Mouse (Mus musculus): ENCODE measurements around the gene Gpsm3.

Gpsm3 gene

DNA sequence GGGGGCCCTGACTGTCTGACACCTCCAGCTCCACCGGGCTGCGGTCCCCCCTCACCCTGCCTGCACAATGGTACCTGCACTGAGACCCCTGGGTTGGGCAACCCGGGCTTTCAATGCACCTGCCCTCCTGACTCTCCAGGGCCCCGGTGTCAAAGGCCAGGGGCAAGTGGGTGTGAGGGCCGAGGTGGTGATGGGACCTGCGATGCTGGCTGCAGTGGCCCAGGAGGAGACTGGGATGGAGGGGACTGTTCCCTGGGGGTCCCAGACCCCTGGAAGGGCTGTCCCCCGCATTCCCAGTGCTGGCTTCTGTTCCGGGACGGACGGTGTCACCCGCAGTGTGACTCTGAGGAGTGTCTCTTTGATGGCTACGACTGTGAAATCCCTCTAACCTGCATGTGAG is 7.1 kb upstream of the Gpsm3 start:
- DNase-seq (ENCODE audit: low spot score in 2 of 2) = no peak

DNA sequence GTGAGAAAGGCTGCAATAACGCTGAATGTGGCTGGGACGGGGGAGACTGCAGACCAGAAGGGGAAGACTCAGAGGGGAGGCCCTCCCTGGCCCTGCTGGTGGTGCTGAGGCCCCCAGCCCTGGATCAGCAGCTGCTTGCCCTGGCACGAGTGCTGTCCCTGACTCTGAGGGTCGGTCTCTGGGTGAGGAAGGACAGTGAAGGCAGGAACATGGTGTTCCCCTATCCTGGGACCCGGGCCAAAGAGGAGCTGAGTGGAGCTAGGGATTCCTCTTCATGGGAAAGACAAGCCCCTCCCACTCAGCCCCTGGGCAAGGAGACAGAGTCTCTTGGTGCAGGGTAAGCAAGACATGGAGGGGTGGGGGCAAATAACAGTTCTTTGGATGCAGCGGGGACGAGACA is 6.2 kb upstream of the Gpsm3 start:
- no peak for DNase-seq (ENCODE audit: low spot score in 2 of 2)

DNA sequence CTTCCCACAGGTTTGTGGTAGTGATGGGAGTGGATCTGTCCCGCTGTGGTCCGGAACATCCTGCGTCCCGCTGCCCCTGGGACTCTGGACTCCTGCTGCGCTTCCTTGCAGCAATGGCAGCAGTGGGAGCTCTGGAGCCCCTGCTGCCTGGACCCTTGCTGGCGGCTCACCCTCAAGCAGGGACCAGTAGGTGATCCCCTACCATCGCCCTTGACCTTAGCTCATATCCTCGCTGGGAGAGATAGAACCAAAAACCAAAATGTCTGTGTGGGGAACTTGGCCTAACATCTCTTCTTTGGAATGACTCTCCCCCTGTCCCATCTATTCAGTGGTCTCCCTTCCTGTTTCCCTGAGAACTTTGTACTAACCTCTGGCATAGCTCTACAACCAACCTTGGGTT is 5.8 kb upstream of the Gpsm3 start:
- no peak for DNase-seq (ENCODE audit: low spot score in 2 of 2)

DNA sequence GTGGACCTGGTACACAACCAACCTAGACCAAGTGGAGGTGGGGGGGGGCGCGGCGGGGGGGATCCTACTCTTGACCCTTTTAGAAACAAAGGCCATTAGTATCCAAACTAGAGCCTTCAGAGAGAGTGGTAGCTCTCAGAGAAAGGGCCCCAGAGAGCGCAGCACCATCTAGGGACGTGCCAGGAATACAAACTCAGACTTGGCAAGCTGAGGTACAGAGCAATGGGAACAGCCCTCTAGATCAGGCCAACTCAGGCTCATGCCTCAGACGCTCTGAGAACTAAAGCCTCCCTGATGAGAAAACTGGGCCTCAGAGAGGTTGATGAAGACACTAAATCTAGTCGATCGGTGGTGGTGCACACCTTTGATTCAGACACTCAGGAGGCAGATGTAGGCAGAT is 4.5 kb upstream of the Gpsm3 start:
- DNase-seq (ENCODE audit: low spot score in 2 of 2) = no peak

DNA sequence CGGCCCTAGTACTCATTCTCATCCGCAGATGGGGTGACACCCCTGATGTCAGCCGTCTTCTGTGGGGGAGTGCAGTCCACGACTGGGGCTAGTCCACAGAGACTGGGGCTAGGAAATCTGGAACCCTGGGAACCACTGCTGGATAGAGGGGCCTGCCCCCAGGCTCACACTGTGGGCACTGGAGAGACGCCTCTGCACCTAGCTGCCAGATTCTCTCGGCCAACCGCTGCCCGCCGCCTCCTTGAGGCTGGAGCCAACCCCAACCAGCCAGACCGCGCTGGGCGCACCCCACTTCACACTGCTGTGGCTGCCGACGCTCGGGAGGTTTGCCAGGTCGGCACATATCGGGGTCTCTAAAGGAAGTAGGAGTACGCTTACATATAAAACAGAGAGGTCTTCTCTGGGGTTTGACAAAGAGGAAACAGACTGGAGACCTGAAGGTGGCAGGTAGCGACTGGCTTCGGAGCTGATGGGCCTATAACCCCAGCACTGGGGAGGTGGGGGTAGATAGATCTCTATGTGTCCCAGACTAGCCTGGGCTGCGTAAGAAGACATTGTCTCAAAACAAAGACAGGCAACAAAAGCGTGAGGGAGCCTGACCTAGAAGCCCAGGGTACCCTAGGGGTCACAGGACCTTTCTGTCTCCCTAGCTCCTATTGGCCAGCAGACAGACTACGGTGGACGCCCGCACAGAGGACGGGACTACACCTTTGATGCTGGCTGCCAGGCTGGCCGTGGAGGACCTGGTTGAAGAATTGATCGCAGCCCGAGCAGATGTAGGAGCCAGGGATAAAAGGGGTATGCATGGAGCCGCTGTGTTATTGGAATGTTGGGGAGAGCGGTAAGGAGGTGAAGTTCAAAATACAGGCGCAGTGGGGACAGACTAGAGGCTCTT is 3.5 kb upstream of the Gpsm3 start:
- no peak for DNase-seq (ENCODE audit: low spot score in 2 of 2)

DNA sequence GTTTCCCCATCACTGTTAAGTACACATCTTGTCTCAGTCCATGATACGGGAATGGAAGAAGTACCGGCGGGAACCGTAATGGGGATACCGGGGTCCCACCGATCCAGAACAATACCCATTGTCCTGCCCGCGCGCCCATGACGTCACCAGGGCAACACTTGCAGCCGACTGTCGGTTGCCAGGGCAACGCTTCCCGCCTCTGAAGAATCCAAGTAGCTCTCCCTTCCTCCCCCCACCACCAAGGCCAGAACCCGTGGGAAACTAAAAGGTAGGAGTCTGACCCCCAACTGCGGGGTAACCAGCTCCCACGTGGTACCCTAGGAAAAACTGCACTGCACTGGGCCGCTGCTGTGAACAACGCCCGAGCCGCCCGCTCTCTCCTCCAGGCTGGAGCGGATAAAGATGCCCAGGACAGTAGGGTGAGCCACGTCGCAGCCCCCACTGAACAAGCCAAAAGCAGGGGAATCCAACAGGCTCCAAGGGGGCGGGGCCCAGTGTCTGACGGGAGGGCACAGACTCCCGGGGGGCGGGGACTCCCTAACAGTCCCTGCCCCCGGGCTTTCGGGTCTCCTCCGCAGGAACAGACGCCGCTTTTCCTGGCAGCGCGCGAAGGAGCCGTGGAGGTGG is 2.7 kb upstream of the Gpsm3 start:
- peak; percentile 84 to 88 for DNase-seq (ENCODE audit: low spot score in 2 of 2)

DNA sequence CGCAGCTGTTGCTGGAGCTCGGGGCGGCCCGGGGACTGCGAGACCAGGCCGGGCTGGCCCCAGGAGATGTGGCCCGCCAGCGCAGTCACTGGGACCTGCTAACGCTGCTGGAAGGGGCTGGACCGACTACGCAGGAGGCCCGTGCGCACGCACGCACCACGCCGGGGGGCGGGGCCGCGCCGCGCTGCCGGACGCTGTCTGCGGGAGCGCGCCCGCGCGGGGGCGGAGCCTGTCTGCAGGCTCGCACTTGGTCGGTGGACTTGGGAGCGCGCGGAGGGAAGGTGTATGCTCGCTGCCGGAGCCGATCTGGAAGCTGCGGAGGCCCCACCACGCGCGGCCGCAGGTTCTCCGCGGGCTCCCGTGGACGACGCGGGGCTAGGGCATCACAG is 2.2 kb upstream of the Gpsm3 start:
- DNase-seq (ENCODE audit: low spot score in 2 of 2) = peak; percentile 95 to 97

DNA sequence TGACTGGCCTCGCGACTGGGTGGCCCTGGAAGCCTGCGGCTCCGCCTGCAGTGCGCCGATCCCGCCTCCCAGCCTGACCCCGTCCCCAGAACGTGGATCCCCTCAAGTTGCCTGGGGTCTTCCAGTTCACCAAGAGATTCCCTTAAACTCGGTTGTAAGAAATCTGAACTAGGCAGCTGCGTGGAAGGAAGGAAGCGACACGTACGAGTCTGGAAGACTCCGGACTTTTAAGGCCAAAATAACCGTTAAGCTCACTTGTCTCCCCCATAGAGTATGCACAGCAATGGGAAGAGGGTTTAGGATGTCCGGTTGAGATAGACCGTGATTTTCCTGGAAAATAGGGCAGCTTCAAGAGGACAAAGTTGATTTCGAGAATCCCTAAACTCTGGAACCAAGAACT is 1.8 kb upstream of the Gpsm3 start:
- no peak for DNase-seq (ENCODE audit: low spot score in 2 of 2)

DNA sequence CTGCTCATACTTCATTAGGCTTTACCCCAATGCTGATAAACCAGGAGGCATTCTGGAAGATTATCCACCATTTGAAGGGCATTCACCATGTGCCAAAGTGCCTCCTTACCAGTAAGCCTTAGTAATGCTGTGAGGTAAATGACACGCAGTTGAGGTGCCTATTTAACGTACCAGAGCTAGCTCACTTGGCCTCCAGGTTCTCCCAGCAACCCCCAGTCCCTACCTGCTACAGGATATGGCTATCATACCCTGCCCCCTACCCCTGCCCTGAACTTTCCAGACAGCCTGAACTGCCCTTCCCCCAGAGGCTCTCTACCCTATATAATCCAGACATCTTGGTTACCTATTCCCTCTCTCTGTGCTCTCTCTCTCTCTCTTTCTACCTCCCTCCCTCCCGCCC is 839 bp upstream of the Gpsm3 start:
- DNase-seq (ENCODE audit: low spot score in 2 of 2) = no peak

DNA sequence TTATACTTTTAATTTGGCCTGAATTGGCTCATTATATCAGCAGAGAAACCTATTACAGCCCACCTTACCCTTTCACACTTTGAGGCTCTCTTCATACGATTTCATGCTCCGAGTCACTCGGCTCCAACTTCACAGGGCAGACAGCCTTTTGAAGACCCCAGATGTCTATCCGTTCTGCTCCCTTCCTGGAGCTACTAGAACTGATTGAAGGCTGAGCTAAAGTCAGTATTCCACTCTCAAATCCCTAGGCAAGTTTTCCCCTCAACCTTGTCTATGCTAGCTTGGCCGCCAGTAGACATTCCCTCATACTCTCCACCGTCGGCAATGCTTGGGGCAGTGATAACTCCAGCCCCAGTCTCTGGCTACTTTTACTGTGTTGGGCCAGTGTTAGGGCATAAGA is 400 bp upstream of the Gpsm3 start:
- DNase-seq (ENCODE audit: low spot score in 2 of 2) = no peak

DNA sequence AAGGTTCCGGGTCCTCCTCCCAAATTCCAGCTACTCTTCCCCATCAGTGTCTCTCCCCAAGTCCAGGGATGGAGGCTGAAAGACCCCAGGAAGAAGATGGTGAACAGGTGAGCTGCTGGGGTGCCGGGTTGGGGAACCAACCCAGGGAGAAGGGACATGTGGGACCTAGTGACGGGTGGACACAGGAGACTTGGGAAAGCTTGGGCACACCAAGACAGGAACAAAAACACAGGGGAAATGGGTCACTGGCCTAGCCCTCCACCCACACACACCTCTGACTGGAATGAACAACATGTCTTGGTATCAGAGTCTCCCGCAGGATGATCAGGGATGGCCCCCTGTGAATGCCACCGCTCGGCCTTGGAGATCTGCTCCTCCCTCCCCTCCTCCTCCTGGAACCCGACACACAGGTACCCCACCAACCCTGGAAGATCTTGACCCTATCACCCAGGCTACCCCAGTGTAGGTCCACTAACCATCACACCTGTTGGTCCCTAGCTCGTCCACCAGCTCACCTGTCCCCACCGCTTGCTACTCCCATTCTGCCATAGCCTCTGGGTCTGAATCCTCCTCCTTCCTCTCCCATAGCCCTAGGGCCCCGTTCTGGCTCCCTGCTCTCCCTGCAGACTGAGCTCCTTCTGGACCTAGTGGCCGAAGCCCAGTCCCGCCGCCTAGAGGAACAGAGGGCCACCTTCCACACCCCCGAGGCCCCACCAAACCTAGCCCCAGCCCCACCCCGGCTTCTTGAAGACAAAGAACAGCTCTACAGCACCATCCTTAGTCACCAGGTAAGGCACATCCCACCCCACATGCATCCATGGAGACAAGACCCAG is 765 bp downstream of the Gpsm3 start:
- DNase-seq (ENCODE audit: low spot score in 2 of 2) = no peak

DNA sequence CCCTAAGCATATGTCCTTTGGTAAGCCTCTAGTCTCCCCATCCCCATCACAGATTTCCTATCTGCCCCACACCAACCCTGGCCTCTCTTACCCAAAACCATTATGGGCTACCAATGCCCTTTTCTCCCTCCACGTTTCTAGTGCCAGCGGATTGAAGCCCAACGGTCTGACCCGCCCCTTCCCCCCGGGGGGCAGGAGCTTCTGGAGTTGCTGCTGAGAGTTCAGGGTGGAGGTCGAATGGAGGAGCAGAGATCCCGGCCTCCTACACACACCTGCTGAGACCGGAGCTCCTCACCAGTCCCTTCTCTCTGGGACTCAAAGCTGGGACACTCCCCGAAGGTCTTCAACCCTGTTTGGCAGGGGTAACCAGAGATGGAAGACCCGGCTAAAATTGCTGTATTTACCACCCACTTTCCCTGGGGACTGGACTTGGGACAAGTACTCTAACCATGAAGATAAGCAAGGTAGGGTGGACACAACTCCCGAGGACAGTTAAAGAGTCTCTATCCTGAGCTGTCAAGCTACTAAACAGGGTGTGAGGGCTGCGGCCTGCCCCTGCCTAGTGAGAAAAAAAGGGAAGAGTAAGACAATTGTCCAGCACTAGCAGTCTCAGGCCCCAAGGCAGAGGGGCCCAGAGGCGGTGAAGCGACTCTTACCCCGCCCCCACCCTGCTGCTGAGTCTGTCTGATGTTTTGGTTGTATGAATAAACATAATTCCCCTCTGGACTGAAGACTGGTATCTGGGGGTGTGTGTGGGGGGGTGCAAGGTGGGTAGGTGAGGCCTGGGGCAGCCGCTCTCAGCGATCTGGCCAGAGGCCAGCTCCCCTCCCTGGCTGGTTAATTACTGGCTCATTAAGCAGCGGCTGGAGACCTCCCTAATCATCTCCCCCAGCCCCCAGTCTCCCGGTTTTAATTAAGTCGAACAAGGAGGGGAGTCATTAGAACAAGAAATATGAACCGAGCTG is 1.7 kb downstream of the Gpsm3 start, which contains the start of gene Pbx2:
Pbx2 (plus strand) TSS at position 238 of the 965 bp plus-strand sequence.
- DNase-seq (ENCODE audit: low spot score in 2 of 2) = no peak

DNA sequence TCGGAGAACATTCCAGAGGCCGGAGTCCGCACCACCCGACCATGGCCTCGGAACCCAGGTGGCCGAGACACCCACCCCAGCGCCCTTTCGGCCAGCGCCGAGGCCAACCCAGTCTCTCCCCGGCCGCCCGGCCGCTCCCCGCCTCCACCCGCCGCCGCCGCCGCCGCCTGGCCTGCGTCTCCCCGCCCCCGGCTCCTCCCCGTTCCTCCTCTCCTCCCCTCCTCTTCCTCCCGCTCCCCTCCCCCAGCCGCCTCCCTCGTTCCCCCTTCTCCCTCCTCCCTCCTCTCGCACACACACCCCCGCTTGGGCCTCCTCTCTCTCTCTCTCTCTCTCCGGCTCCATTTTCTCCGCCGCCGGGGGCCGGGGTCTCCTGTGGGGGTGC is 2.4 kb downstream of the Gpsm3 start:
- DNase-seq (ENCODE audit: low spot score in 2 of 2) = peak in 1 of 2 experiments; percentile 69

DNA sequence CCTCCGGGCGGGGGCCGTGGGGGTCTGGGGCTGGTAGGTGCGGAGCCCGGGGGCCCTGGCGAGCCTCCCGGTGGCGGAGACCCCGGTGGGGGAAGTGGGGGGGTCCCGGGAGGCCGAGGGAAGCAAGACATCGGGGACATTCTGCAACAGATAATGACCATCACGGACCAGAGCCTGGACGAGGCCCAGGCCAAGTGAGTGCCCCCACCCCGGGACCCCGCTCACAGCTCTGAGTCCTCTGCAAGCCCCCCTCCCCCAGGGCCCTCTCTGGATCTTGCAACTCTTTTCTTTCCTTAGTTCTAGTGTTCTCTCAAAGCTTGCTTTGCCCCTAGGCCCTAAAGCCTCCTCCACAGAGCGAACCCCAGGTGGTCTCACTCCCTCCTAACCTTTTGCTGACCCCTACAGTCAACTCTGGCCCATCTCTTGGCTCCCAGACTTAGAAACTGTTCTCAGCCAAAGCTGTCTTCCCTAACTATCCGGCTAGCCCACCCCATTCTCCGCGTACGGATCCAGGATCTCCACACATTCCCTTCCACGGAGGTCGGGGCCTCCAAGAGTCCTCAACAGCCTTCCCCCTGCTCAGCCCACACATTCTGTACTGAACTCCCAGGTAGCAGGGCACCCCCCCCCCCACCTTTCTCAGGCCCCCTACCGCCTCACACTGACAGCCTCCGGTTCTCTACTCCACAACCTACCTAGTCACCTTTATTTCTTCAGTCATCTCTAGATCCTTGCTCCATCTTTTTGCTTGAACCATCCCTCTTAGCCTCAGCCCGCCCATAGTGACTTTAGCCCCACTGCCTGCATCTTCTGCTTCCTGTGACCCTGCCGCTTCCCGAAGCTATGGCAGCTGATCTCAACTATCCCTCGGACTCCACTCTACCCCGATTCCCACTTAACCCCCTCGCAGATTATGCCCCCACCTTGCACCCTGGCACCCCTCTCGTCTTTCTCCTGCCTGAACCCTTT is 3.3 kb downstream of the Gpsm3 start:
- no peak for DNase-seq (ENCODE audit: low spot score in 2 of 2)

DNA sequence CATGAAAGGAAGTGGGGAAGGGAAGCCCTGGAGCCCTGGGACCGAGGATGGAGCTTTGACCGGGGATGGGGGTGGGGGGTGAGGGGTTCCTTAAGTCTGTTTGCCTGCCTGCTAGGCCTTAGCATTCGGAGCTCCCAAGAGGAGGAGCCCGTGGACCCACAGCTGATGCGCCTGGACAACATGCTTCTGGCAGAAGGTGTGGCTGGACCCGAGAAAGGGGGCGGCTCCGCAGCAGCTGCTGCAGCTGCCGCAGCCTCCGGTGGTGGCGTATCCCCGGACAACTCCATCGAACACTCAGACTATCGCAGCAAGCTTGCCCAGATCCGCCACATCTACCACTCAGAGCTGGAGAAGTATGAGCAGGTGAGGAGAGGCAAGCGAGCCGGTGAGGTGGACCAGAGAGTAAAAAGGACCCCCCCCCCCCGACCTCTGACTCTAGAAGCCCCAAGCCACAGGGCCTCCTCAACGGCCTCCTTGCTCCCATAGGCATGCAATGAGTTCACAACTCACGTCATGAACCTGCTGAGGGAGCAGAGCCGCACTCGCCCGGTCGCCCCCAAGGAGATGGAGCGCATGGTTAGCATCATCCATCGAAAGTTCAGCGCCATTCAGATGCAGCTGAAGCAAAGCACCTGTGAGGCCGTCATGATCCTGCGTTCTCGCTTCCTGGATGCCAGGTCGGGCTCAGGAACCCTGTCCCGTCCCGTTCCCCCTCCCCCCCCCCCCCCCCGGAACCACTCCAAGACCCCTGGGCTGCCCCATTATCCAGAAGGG is 4.3 kb downstream of the Gpsm3 start:
- no peak for DNase-seq (ENCODE audit: low spot score in 2 of 2)

DNA sequence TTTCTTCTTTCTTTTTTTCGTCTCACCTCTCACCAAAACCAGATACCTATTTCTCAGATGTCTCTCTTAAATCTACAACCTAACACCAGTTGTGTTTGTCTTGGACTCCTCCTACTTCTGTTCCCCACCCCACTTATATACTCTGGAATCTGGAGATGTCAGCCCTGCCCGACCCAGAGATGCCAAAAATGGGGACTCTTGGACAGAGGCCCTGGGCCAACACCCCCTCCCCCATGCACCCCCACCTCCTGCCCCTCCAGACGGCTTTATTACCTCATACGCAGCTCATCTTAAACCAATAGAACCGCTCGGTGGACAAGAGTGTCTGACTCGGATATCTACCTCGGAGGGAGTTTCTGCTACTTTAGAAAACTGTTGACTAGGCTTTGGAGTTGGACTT is 6.5 kb downstream of the Gpsm3 start:
- DNase-seq (ENCODE audit: low spot score in 2 of 2) = no peak

DNA sequence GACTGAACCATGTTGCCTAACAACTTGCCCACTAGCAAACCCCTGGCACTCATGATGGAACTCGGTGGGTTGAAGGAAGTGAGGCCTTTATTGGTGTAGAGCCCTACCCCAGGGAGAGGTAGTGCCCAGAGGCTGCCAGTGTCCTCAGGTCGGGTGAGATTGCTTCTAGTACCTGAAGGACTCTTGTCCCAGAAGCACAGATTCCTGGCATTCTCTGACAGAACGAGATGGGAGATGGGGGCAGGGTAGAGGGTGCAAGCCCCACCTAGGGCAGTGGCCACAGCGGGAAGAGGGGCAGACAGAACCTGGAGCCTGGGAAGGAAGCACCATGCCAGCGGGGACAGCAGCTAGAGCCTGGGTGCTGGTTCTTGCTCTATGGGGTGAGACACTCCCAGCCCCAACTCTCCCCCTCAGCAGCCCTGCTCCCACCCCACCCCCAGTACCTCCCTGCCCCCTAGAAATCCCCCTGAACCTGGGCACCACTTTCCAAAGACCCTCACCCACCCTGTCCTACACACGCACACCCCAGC is 8.0 kb downstream of the Gpsm3 start, which contains the start of gene Ager:
Ager (plus strand) TSS at position 297 of the 530 bp plus-strand sequence.
- DNase-seq (ENCODE audit: low spot score in 2 of 2) = no peak

DNA sequence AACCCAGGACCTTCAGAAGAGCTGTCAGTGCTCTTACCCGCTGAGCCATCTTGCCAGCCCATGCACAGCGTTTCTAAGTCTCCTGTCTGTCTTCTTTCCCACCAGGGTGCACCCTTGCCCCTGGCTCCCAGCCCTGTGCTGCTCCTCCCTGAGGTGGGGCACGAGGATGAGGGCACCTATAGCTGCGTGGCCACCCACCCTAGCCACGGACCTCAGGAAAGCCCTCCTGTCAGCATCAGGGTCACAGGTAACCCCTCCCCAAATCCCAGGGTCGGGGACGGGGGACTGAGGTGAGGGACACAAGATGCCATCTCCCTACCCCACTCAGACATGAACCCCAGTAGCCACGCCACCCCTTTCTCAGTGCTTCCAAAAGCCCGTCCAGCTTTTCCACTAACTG is 10.3 kb downstream of the Gpsm3 start:
- DNase-seq (ENCODE audit: low spot score in 2 of 2) = no peak

DNA sequence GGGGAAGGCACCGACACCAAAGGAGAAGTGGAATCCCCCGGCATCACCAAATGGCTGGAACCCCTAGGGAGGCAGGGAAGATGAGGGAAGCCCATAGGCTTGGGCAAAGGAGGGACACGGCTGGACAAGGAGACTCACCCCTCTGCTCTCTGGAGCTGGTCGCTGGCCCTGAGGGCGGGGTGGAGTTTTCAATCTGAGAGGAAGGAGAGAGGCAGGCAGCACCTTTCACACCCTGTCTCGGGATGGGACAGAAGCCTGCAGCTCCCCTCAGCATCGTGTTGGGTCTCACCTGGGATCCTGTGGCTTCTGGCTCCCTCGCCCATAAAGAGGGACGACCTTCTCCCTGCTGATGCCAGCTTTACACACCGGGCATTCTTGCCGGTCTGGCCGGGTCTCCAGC is 12.2 kb downstream of the Gpsm3 start:
- no peak for DNase-seq (ENCODE audit: low spot score in 2 of 2)

Measured in frontal cortex, postnatal 14 days (tissue).